Mouse (Mus musculus) thymus, adult 18-20 months (tissue): ENCODE data around the gene Tbl1x.

ENCODE experiments used
- DNase-seq, 2 experiments: peaks; one replicate each; pipeline ENCODE4 v3.0.0; 2022; ENCODE audit warnings: mixed read lengths in 2 of 2

The Tbl1x gene

DNA sequence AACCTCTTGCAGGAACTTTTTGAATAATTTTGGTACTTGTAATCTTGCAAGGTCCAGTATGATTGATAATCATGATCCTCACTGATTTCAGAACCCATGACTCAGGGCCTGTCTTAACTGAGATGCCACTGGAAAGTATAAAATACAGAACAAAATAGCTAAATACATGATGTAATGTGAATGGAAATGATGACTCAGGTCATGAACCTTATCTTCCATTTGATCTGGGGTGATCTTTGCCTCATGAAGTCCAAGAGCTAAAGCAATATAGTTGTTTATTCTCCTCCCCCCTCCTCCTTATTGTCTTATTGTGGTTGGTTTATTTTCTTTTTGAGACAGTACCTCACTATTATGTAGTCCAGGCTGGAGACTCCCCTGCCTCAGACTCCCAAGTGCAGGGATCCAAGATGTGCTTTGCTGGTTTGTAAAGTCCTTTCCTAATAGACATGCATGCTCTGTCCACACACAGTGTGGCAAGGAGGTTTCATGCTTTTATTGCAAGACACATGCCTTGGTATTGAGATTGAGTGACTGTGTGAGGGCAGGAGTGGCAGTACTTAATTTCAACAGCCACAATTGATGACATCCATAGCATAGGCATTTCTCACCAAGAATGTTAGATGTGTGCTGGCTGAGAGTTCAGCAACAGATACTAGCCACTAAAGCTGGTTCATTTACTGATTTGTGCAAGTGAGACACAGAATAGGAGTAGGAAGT is 34.7 kb downstream of the Tbl1x start:
- DNase-seq, result no peak

DNA sequence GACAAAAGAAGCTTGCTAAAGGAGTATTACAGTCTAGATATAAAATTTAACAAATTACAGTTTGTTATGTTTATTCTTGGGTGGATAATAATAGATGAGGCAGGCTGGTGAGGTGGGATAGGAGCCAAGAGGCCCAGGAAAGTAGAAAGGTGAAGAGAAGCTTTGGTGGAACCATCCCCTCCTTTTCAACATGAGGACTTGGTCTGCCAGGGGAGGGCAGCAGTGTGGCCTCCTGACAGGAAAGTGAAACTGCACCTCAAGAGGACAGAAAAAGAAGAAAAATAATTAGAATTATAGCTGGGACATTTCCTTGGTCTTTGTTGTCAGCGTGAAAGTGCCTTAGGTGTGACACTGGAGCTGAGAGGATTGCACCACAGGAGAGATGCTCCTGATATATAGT is 35.6 kb downstream of the Tbl1x start:
- no peak for DNase-seq

DNA sequence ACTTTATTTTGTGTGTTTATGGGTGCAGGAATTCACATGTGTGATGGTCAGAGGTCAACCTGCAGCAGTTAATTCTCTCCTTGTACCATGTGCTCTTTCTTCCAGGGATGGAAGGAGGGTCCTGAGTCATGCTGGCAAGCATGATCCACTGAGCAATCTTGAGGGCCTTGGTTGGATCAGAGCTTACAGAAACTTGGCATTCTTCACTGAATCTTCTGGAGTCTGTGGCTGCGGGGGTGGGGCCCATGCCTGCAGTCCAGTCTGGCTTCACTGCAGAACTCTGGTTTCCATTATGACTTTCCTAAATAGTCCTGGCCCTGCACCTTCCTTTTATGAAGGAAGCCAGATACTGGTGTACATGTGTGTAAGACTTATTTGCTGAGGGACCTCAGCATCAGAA is 38.1 kb downstream of the Tbl1x start:
- DNase-seq, result no peak

DNA sequence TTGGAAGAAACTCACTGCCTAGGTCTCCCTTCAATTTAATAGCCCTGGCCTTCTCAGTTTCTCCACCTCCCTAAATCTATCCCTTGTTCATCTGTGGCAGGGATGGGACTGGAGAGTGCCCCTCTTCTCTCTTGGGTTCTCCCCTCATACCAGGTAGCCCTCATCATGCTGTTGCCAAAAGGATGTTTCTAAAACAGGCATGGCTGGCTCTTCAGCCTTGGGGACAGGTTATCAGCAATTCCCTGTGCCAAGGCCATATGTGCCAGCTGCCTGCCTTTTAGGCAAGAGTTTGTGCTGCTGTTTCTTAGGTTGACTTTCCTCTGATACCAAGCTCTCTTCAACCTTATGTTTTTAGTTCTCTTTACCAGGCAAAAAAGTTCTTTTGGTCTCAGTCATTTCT is 39.6 kb downstream of the Tbl1x start:
- no peak for DNase-seq

DNA sequence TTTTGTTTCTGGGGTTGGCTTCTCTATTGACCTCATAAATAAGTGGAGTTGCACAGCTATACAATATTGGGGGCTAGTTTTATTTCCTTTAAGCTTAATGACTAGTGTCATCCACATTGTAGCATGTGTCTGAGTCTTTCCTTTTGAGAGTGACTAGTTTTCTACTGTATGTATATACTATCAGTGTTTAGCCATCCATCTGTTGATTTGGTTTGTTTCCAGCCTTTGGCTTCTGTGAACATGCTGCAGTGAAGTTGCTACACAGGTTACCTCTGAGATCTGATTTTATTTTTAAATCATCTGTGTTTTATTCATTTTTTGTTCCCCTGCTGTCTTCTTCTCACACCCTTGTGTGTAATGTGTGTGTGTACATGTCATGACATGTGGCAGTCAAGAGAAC is 40.5 kb downstream of the Tbl1x start:
- DNase-seq, result no peak

DNA sequence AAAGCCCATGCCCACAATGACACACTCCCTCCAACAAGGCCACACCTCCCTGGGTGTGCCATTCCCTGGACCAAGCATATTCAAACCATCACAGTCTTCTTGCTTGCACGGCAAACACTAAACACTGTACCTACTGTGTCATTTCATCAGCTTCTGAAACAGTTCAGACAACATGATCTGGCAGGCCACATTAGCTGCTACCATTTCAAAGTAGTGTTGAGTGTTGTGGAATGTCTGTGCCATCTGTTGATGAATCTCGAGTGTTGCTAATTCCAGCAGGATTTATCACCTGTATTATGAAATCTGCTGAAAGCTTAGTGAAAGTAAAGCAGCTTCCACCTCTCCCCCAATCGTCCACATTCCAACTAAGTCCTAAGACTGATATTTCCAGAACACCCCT is 41.3 kb downstream of the Tbl1x start:
- DNase-seq, result no peak

DNA sequence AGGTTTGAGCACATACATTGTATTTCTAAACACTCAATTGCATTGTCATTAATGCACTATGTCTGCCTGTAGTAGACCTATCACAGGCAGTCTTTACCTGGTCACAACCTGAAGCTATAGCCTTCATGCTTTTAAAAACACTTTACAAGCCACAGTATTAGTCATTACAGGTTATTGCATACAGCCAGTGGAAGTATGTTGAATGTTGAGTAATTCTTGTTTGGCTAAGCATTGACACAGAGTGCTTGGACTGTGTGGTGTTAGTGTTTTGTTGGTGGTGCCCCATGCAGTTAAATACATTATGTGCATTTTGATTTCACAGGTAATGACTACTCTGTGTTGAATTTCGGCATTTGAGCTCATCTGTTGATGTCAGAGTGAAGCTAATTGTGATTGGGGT is 45.2 kb downstream of the Tbl1x start:
- no peak for DNase-seq

DNA sequence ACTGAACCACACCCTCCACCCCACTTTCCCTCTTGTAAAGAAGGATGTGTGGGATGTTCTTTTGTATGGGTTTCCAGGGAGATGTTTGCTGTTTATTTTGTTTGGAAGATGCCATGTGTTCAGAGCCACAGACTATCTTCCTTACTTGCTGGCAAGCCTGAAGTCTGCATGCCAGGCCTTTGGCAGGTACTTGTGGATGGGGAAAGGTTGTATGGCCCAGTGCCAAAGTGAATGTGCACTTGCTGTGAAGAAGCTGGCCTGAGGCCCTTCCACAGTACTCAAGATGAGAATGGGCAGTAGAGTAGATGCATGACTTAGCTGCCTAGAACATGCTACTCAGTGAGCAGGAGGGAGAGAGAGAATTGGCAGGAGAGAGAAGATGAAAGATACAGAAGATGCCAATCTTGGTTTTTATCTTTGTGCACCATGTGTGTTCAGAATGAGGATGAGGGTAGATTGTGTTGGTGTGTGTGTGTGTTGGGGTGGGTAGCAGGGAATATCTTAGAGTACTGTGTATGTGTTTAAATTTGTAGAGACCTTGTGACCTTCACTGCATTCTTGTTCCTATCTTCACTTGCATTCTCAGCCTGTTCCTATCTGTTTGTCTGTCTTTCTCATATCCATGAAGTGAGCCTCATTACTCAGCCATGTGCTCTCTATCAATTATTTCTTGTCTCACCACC is 48.5 kb downstream of the Tbl1x start:
- DNase-seq, result no peak

DNA sequence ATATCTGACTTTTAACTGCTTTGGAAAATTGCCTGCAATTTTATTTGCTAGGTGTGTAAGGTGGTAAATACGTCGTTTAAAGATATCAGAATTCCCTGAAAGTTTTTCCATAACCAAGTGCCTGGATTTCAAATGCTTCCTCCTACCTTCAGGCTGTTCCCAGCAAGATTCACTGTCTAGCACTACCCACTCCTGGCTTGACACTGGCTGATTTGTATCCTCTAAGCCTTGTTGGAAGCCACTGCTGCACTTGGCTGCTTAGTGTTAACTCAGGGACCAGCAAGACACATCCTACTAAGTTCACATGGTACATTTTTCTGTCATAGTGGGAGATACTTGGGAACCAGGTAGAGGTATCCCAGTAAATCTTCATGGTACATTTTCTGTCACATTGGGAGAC is 52.8 kb downstream of the Tbl1x start:
- DNase-seq, result no peak

DNA sequence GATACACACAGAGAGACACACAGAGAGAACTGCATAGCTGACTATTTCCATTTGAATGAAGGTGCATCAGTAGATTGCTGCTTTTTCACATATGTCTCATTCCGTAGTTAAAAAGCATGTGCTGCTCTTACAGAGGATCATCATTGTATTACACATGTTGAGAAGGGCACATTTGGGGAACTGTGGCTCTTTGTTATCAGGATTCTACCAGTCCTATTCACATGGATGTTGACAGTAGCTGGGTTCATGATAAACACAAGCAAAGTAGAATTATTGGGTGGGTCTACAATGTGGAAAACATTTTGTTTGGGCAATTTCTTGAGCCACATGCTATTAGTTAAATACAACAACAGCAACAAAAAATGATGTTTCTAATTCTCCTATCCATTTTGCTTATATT is 55.9 kb downstream of the Tbl1x start:
- no peak for DNase-seq

DNA sequence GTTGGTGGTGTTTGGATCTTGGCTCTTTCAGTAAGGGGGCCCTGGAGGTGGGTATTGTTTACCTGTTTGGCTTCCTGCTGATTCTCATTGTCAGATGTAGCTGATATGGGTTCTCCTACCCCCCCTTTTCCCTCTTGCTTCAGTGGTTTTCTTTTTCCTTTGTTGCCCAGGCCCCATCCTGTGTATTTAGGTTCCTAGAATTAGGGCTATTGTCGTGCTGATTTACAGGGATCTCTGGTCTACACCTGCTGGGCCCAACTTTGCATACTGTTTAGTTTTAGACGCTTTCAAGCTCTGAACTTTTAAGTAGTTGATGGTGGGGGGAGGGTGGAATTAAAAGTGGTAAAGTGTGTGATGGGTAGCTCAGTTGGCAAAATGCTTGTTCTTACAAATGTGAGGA is 57.2 kb downstream of the Tbl1x start:
- DNase-seq, result no peak

DNA sequence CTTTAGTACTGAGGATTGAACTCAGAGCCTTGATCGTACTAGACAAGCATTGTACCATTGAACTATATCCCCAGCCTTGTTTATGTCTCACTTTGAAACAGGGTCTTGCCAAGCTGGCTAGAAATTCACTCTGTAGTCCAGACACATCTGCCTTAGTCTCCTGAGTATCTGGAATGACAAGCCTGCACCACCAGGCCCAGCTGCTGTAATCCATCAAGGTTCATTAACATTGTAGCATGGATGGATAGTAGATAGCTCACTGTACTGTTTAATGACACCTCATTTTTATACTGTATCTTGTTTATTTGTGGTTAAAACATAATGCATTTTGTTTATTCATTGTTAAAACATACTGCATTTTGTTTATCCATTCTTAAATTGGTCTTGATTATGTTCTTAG is 62.9 kb downstream of the Tbl1x start:
- no peak for DNase-seq

DNA sequence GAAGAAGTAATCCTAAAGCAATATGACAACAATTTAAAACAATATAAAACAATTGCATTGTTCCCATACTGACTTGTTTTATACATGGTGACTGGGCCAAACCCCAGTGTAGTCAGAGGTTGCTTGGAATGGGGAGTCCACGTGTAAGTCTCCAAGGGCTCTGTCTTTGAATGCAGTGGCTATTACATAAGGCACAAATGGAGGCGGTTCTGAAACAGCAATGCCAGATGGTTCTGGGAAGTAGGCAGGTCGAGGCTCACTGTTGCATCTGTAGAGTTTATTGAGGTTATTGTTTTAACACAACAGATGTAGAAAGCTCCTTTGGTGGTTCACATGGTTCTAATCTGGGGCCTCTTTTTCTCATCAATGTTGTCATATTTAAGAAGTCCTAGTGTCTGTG is 66.3 kb downstream of the Tbl1x start:
- no peak for DNase-seq

DNA sequence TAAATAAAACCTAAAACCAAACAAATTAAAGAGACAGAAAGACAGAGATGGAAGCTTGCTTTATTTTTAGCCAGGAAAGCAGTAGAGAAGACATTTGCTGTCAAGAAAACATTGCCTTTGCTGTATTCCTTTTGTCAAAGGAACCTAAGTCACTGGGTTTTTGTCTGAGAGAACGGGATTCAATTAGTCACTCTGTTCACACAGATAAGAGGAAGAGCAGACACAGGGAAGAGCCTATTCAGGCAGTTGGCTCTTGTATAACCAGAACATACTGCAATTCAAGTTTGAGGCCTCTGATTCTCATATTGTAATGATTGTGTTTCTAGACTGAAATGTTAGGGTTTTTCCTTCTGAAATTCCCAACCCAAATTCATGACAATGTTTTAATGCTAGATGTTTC is 67.4 kb downstream of the Tbl1x start:
- DNase-seq, result no peak

DNA sequence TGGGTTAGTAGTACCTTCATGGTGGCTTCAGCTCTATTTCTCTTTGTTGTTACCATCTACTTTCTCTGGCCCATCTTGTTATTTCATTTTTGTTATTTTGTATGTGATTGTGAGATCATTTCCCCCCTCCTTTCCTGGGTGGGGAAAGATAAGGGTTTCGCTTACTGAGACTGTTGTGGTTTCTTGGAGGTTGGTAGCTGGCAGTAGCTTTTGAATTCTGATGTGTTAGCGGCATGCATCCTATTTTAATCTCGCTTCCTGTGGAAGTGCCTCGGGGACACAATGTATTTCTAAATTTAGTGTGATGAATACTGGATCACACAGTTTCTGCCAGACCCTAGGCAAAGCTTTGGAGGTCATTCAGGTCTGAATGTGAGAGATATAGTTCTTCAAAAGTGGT is 69.2 kb downstream of the Tbl1x start:
- no peak for DNase-seq

DNA sequence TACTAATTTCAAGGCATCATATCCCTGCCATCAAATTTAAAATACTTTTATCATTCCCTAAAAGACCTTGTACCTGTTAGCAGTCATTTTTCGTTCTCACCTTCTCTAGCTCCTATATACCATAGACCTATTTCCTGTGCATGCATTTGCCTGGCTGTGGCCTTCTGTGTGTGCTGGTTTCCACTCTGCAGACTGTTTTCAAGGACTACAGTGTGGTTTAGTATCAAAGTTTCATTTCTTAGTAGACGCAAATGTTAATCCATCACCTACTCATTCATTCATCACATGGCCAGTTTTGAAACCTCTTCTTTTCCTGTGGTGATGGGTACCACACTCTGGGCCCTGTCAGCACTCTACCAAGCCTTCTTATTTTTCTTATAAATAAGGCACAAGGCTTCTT is 75.2 kb downstream of the Tbl1x start:
- no peak for DNase-seq

DNA sequence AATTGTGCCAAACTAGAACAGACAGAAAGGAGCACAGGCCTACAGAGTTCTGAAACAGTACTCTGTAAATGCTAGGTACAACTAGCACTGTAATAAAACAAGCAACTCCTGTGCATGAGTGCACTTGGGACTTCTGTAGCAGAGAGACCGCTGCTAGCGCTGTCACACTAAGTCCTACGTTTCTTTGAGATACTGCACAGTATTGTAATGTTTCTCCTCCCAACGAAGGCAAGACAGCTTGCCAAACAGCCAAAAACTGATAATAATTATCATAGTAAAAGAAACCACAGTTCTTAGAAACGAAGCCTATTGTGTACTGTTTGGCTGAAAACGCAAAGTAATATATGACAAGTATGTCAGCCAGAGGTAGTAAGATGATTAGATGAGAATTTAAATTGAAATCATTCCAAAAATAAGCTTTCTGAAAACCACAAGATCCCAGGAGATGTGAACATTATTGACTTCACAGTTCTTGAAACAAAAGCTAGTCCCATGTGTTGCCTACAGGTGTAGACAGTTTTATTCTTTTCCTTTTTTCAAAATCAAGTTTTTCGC is 83.9 kb downstream of the Tbl1x start:
- DNase-seq, result no peak

DNA sequence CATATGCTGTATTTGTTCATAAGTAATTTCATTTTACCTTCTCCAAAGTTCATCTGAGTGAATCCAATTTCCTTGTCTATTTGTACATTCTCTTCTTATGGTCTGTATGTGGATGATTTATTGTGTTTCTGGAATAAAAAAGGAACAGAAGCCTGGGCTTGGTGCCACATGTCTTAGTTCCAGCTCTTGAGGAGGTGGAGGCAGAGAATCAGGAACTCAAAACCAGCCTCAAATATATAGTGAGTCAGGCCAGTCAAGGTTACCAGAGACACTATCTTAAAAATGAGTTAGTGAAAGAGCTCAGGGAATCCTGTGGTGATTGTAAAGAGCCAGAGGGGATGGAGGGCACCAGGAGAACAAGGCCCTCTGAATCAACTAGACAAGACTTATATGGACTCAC is 86.9 kb downstream of the Tbl1x start:
- no peak for DNase-seq

DNA sequence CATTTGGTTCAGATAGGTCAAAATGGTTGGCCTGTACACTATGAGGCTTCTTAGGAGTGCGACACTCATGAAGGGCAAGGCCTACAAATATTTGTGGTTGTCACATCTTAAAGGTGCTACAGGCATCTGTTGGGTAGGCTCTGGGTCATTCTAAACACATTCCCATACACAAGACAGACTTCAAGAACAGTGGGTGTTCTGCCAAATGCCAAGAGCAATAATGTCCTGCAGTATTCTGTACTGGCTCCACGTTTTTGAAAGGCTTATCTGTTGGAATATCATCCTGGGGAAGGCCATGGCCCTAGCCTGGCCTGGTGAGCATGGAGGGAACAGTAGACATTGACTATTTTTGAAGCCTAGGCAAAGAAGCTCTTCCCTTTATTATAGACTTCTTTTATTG is 87.9 kb downstream of the Tbl1x start:
- DNase-seq, result no peak

DNA sequence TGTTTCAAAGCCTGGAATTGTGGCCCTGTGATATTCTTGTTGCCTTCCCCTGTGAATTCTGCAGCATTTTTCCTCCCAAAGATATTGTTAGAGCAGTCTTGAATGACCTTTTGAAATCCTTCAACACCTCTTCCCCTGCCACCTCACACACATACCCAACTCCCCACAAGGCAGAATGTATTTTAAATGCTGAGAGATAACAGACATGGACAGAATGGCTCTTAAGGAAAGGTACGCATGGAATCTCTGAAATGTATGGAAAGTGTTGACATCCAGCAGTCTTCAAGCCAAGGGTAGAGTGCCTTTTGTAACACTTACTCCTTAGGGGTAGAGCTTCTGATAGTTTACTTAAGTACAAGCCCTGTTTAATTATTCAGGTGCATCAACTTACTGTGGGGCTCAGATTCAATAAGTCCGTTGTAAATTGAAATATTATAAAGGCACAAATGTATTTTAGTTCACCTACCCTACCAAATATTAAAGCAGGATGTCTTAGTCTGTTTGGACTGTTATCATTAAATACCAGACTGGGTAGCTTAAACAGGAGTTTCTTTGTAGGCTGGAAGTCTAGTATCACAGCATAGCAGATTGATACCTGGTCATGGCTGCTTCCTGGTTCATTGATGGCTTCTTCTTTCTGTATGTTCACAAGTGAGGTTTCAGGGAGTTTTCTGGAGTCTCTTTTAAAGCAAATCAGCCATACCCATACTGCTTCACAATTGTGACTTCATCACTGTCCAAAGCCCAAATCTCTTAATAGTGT is 92.9 kb downstream of the Tbl1x start:
- DNase-seq, result no peak

DNA sequence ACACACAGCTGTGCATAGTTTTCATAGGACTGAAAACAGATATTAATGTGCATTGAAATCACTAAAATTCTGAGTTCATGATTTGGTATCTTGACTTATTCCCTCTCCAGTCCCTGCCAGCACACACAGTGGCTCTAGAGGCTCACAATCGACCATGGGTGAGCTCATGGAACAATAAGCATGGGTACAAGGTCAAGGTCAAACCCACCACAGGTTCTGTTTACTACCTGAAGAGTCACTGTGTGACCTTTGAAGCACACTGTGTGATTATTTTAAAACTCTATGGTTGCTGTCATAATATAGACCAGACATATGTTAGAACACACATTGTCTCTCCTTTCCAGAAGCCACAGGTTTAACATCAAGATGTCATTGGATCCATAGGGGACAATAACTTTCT is 96.7 kb downstream of the Tbl1x start:
- no peak for DNase-seq

DNA sequence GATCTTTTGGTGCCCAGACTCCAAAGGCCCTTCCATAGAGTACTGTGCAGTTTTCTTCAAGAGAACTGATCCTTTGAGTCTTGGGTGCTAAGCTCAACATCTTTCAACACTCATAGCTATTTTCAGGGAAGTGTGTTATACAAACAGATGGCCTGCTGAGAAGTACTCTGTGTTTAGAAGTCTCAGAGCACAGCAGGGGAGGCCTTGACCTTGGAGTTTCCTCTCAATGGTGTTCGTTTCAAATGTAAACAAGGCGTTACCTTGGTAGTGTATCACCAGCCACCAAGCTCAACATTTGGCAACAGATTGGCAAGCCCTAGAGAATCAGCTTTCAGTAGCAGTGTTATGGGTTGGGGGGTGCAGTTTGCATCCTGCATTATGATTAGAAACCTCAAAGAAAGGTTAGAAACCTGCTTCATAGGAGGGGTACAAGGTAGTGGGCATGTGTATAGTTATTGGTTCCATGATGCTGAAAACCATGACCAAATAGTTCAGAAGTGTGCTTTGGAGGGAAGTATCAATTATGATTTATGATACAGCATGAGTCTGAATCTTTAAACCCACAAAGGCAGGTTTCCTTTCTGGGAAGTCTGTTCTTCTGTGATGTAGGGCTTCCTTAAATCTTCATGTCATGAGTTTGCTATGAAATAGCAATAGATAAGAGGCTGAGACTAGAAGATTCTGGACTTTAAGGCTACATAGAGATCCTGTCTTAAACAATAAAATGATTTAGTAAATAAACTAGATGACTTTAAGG is 98.3 kb downstream of the Tbl1x start:
- no peak for DNase-seq

DNA sequence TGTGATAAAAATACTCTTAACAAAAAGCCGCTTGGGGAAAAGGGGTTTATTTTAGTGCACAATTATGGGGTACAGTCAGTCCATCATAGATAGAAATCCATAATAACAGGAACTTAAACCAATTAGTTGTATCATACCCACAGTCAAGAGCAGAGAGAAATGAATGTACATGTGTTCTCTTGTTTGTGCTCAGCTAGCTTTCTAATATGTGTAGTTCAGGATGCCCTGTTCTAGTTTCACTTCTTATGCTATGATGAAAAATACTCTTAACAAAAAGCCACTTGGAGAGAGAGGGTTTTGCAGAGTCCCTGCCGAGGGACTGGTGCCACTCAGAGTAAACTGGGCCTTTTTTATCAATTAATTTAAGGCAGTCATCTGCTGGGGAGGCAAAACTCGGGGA is 101.1 kb downstream of the Tbl1x start:
- DNase-seq, result no peak
